In the genomic region with DNA sequence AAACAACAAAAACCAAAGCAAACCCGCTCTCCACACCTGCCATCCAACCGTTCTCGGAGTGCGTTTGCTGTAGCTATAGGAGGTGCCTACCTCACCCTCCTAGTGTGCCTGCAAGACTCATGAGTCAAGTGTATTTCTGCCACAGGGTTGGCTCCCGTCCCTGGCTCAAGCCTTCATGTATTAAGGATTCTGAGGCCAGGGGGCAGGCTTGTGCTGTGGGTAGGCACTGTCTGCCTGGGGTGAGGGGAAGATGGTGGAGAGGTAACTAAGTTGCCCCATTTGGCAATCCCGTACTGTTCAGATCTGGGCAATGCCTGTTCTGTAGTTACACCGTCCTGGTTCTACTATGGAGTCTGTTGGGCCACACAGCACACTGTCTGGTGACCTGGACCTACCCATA, we compare ENCODE assay signal across 9 mouse cellular contexts.
A peak's percentile ranks its signal among the peaks of the same experiment; 100 is the strongest.
DNase-seq lines count a peak whose midpoint lies in the region; ATAC-seq and TF ChIP-seq lines count a peak whose summit lies in the region.
"Had no signal": no experiment of that assay in that cellular context is flagged by ENCODE, and none has a peak within 500 bp of the region (broad histone marks: within the 10 kb centered on the region; RNA-seq: fewer than 3 reads in every experiment).

No protein-coding gene starts in this region.

- peak overlapping the region; percentile 80; the same call in 1 of the 2 replicates for H3K27ac ChIP-seq in hindbrain, embryonic 10.5 days
- H3K27ac ChIP-seq in hindbrain, embryonic 13.5 days: no peak overlapping the region
- H3K27ac ChIP-seq in forebrain, embryonic 14.5 days (ENCODE audit: low read depth, low read length): no peak overlapping the region

- no peak for DNase-seq in hindbrain, embryonic 10.5 days (ENCODE audit: low spot score)
- DNase-seq in adrenal gland, postnatal 14 days: peak; percentile 88
- no peak for DNase-seq in left cerebral cortex, postnatal 14 days (ENCODE audit: low spot score in 2 of 2)
- no peak for DNase-seq in embryo, embryonic 10.5 days (ENCODE audit: low spot score)
- no peak for DNase-seq in forebrain, embryonic 14.5 days (ENCODE audit: low spot score)

- peak; percentile 41 for TF ChIP-seq CTCF in C2C12 (IDR thresholded peaks at IDR 0.05; ENCODE audit: control insufficient read depth, insufficient read depth, insufficient read length)

- no peak for ATAC-seq in hindbrain, embryonic 13.5 days (ENCODE audit: low FRiP score)
- peak; percentile 42 for ATAC-seq in megakaryocyte progenitor cell, adult 5-6 weeks (replicated peaks; ENCODE audit: poor library complexity)
- ATAC-seq in forebrain, embryonic 14.5 days: no peak
- ATAC-seq: forebrain, embryonic 16.5 days had no signal

- H3ac ChIP-seq in C2C12 (ENCODE audit: control insufficient read depth, insufficient read length, low read depth): no peak overlapping the region

- peaks cover 99% of the 10 kb centered on the region for H3K79me2 ChIP-seq in C2C12 (ENCODE audit: control insufficient read depth, insufficient read depth)

- no peaks in the 10 kb centered on the region for H3K9me3 ChIP-seq in hindbrain, embryonic 10.5 days
- no peaks in the 10 kb centered on the region for H3K9me3 ChIP-seq in hindbrain, embryonic 13.5 days
- H3K9me3 ChIP-seq in forebrain, embryonic 14.5 days (replicated peaks; ENCODE audit: control insufficient read depth, low read length): no peaks in the 10 kb centered on the region

- H3K27me3 ChIP-seq in hindbrain, embryonic 10.5 days (ENCODE audit: insufficient read depth, poor library complexity, severe bottlenecking): no peaks in the 10 kb centered on the region
- H3K27me3 ChIP-seq in hindbrain, embryonic 13.5 days: no peaks in the 10 kb centered on the region
- H3K27me3 ChIP-seq in C2C12 (ENCODE audit: control insufficient read depth, insufficient read depth, insufficient read length): no peaks in the 10 kb centered on the region
- H3K27me3 ChIP-seq in forebrain, embryonic 14.5 days (replicated peaks; ENCODE audit: control insufficient read depth, insufficient read depth, low read length): no peaks in the 10 kb centered on the region

- H3K4me3 ChIP-seq in hindbrain, embryonic 10.5 days: no peak overlapping the region
- no peak overlapping the region for H3K4me3 ChIP-seq in hindbrain, embryonic 13.5 days
- no peak overlapping the region for H3K4me3 ChIP-seq in C2C12 (ENCODE audit: insufficient read depth, poor library complexity, severe bottlenecking)
- no peak overlapping the region for H3K4me3 ChIP-seq in forebrain, embryonic 14.5 days (ENCODE audit: low read depth, low read length)

- intact Hi-C loops in left cerebral cortex, postnatal 14 days (cut with DNase I): loop anchor here (5.0 kb wide), 1 partner anchor 47 kb away; no protein-coding TSS in a partner anchor

- WGBS in hindbrain, embryonic 10.5 days: 87% methylated on average over 7 of the region's 7 CpGs
- 87% methylated on average over 7 of the region's 7 CpGs for WGBS in hindbrain, embryonic 13.5 days
- WGBS in forebrain, embryonic 14.5 days: 81% methylated on average over 7 of the region's 7 CpGs

- no peaks in the 10 kb centered on the region for H3K36me3 ChIP-seq in hindbrain, embryonic 10.5 days
- H3K36me3 ChIP-seq in hindbrain, embryonic 13.5 days: no peaks in the 10 kb centered on the region
- H3K36me3 ChIP-seq in C2C12 (ENCODE audit: control insufficient read depth, insufficient read depth): peaks cover 4% of the 10 kb centered on the region
- no peaks in the 10 kb centered on the region for H3K36me3 ChIP-seq in forebrain, embryonic 14.5 days (ENCODE audit: control insufficient read depth, insufficient read depth, low read length)

- H3K79me3 ChIP-seq in C2C12 (ENCODE audit: low read depth): peaks cover 74% of the 10 kb centered on the region

- no peak overlapping the region for H3K9ac ChIP-seq in hindbrain, embryonic 13.5 days
- no peak overlapping the region for H3K9ac ChIP-seq in forebrain, embryonic 14.5 days (ENCODE audit: low read length)

- H3K4me1 ChIP-seq in hindbrain, embryonic 10.5 days (replicated peaks): peaks cover 99% of the 10 kb centered on the region
- H3K4me1 ChIP-seq in hindbrain, embryonic 13.5 days (replicated peaks): peaks cover 91% of the 10 kb centered on the region
- peaks cover 49% of the 10 kb centered on the region for H3K4me1 ChIP-seq in forebrain, embryonic 14.5 days (ENCODE audit: control insufficient read depth, insufficient read depth, low read length)

- H3K4me2 ChIP-seq in hindbrain, embryonic 13.5 days: no peak overlapping the region
- H3K4me2 ChIP-seq in forebrain, embryonic 14.5 days (ENCODE audit: low read length): no peak overlapping the region

TF ChIP-seq in C2C12, 6 proteins besides CTCF, POLR2A, EP300 and RAD21:
- TF ChIP-seq MYOD1 (IDR thresholded peaks at IDR 0.05; ENCODE audit: control insufficient read depth, insufficient read length, low read depth) (no peak), MAX (IDR thresholded peaks at IDR 0.05) (no peak), CEBPB (IDR thresholded peaks at IDR 0.05; ENCODE audit: low read depth) (no peak), MYOG (IDR thresholded peaks at IDR 0.05; ENCODE audit: control insufficient read depth, extremely low read depth, insufficient read length) (no peak), USF1 (IDR thresholded peaks at IDR 0.05; ENCODE audit: low read depth) (no peak), FOSL1 (IDR thresholded peaks at IDR 0.05; ENCODE audit: insufficient read depth, low read length, poor library complexity, severe bottlenecking) (no peak)
